Mouse (Mus musculus) brain, embryonic 14.5 days (tissue): ENCODE measurements around the gene Castor1.

Experiments
- CTCF ChIP-seq: fragments of 200-500 bp; IDR thresholded peaks from 2 replicates; pipeline ENCODE4 v1.5.1; 2012; ENCODE audit warnings: inconsistent platforms, mild to moderate bottlenecking, moderate library complexity, borderline replicate concordance; ENCODE audit not compliant: insufficient read depth, insufficient read length; ENCODE audit errors: extremely low read depth
- POLR2A ChIP-seq: fragments of 200-500 bp; IDR thresholded peaks from 2 replicates; pipeline ENCODE4 v1.6.1; 2012; ENCODE audit warnings: mild to moderate bottlenecking, inconsistent platforms, borderline replicate concordance; ENCODE audit not compliant: poor library complexity, insufficient read depth, insufficient read length, severe bottlenecking; ENCODE audit errors: extremely low read depth

- no peak for TF ChIP-seq POLR2A
- TF ChIP-seq CTCF = no peak
Measured at GRCm38 (mm10) chr11:4241180-4241579, 23.2 kb downstream of the Castor1 start.
